Mouse (Mus musculus): Measurements from ENCODE around the gene Mfsd13b.

GRCm38 (mm10) chr7:121033856-121034652 is 51.7 kb downstream of the Mfsd13b start, which contains the start of gene Mettl9:
- TF ChIP-seq POLR2A (IDR thresholded peaks at IDR 0.05; ENCODE audit: borderline replicate concordance, control insufficient read depth, low read depth, low read length), result peak; percentile 83
- TF ChIP-seq CTCF (IDR thresholded peaks at IDR 0.05; ENCODE audit: control insufficient read depth, insufficient read depth, low read length), result no peak

Measured in bone marrow, adult 2 months (tissue).